Mouse (Mus musculus) heart, postnatal 36 days (tissue): Measurements from ENCODE around the gene Ptrh1. TPM values are rescaled to one million over a fixed set of nuclear protein-coding genes. Genes with fewer than 3 reads are reported as not detected.

ENCODE experiments used
- DNase-seq, 2 experiments: peaks; one replicate each; pipeline ENCODE4 v3.0.0; 2021 to 2022
- intact Hi-C: fragments of 180-260 bp; cut with DNase I; formaldehyde crosslinking; loops from one replicate; pipeline ENCODE4 v1.15.1; 2025
- total RNA-seq, 2 experiments: library from RNA; stranded (reverse); gene quantifications; 2 replicates each; pipeline ENCODE4 v1.2.3; 2021

Gene Ptrh1
- total RNA-seq, 2 experiments from 2014 or later = 3.7 to 3.8 TPM

- DNase-seq = no peak
- intact Hi-C loops = no loop called here
Measured at GRCm38 (mm10) chr2:32787176-32787575, 11.6 kb downstream of the Ptrh1 start.

- intact Hi-C loops = no loop called here
- DNase-seq = no peak
Measured at GRCm38 (mm10) chr2:32788581-32788980, 13.0 kb downstream of the Ptrh1 start.

- DNase-seq = peak; percentile 62 to 64
- intact Hi-C loops = no loop called here
Measured at GRCm38 (mm10) chr2:32791297-32791696, 15.7 kb downstream of the Ptrh1 start.

DNA sequence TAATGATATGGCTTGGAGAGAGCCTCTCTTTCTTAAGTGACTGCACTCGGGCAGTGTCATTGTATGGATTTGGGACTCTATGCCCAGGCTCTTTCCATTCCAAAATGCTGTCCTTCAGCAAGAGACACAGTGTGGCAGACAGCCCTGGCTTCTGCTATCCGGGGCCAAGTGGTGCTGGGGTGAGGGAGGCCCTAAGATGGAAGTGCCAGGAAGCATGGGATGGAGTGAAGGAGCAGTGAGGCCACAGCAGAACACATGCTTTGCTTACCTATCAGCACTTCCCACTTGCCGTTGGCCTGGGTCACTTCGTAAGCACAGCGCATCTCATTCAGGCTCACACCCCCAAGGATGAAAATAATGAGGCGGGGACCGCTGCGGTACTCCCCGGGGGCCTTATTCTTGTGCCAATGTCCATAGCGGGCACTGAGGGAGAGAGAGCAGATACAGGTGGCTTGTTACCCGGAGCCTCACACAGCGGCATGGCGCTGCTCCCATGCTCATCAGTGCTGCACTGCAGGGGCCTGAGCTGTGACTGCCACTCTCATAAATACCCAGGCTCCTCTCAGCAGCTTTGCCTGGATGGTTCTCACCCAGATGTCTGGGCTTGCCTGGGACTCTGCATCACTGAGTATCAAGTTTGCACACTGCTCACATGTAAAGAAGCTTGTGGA is 20.3 kb downstream of the Ptrh1 start:
- intact Hi-C loops = no loop called here

DNA sequence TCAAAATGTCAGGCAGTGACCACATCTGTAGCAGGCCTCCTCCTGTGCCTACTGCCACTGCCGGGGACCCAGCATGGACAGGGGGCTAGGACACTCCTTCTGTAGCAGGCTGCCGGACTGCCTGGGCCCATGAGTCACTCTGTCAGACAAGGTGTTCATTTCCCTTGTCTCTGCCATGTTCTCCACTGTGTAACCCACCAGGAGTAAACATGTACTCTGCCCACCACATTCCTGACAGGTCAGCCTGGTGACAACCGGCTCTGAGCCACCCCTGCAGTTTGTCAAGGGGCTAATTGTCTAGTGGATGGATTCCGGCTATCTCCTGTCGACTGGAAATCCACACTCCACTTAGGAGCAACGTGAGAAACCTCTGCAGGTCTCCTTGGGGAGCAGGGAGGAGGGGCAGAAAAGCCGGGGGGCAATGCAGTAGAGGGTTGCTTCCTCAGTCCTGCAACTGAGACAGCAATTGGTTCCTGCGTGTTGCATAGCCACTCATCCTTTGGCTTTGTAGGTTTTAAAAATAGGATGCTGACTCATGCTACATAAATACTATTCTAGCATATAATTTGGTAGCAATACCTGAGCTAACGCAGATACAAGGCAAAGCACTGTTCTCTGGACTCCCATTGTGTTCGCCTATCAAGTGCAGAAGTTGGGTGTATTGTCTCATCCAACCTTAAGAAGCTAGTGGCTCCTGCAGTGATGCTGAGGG is 22.8 kb downstream of the Ptrh1 start:
- intact Hi-C loops = no loop called here
- DNase-seq = no peak

More for the DNA sequence above, 20.3 kb downstream of the Ptrh1 start:
- DNase-seq = no peak

GRCm38 (mm10) chr2:32808816-32809566 is 33.4 kb downstream of the Ptrh1 start:
- intact Hi-C loops = no loop called here

GRCm38 (mm10) chr2:32811959-32812358 is 36.4 kb downstream of the Ptrh1 start:
- no peak for DNase-seq
- intact Hi-C loops = no loop called here

More at GRCm38 (mm10) chr2:32808816-32809566, 33.4 kb downstream of the Ptrh1 start:
- no peak for DNase-seq

- no peak for DNase-seq
- intact Hi-C loops = no loop called here
Measured at GRCm38 (mm10) chr2:32816497-32816896, 40.9 kb downstream of the Ptrh1 start.

- intact Hi-C loops = no loop called here
- no peak for DNase-seq
Measured at GRCm38 (mm10) chr2:32816946-32817581, 41.5 kb downstream of the Ptrh1 start.

DNA sequence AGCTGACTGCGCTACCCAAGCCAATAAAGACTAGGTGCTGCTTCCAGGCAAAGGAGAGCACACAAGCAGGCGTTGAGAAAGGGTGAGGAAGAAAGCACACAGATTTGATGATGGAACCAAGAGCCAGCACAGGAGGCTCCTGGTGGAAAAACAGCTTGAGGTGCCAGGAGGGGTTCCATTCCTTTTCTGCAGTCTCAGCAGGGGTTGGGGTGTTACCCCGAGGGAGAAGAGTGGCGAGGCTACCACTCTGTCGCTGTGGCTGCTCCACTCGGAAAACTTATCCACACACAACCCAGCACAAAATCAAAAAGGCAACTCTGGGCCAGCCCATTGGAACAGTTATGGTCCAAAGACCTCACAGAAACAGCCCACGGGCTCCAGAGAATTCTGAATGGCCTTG is 42.0 kb downstream of the Ptrh1 start:
- intact Hi-C loops = no loop called here
- no peak for DNase-seq

DNA sequence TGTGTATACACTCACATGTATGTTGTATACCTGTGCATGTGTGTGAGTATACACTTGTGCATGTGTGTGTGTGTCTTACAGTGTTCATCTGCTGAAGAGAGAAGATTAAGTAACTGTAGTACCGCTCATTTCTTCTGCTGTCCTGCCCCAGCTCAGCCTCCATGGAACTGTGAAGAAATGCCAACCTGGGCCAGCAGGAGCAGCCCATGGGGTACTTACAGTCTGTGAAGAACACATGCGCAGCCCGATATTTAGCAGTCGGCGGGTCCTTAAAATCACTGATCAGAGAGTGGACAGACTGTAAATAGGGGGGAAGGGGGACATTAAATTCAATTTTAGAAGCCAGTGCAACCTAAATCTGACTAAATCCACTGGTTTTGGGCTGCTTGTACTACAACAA is 42.6 kb downstream of the Ptrh1 start:
- intact Hi-C loops = no loop called here
- DNase-seq = no peak

DNA sequence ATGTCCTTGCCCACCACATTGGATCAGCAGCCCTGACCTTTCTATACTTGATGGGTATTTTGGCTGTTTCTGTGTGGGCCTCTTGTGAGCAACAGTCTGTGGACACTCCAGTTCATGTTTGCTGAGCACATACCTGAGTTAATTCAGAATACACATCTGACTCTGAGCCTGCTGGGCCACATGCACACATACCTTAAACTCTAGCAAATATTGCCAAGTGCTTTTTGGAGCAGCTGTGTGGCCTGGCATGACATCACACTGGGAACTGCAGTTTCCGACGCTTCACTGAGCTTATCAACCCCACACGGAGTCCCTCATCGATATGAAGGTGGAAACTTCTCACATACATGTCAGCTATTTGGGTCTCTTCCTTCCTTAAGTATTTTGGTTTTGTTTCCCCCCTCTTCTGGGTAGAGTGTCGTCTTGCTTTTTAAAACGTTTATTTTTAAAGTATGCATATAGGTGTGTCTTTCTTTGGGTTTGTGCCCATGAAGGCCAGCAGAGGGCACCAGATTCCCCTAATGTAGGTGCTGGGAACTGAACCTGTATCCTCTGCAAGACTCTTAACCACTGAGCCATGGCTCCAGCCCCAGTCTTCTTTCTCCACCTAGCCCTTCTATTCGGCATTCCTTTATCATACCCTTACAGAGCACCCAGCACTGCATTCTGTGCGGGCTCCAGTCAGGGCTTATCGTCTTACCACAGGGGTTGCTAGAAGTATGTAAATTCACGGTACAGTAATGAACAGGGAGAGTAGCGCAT is 45.6 kb downstream of the Ptrh1 start:
- intact Hi-C loops = loop anchor here (1.0 kb wide), 1 partner anchor 33 kb away; no protein-coding TSS in a partner anchor
- DNase-seq = peak; percentile 44 to 61

- intact Hi-C loops = no loop called here
- DNase-seq = no peak
Measured at GRCm38 (mm10) chr2:32822643-32823042, 47.1 kb downstream of the Ptrh1 start.

- no peak for DNase-seq
- intact Hi-C loops = no loop called here
Measured at GRCm38 (mm10) chr2:32823153-32823552, 47.6 kb downstream of the Ptrh1 start.

DNA sequence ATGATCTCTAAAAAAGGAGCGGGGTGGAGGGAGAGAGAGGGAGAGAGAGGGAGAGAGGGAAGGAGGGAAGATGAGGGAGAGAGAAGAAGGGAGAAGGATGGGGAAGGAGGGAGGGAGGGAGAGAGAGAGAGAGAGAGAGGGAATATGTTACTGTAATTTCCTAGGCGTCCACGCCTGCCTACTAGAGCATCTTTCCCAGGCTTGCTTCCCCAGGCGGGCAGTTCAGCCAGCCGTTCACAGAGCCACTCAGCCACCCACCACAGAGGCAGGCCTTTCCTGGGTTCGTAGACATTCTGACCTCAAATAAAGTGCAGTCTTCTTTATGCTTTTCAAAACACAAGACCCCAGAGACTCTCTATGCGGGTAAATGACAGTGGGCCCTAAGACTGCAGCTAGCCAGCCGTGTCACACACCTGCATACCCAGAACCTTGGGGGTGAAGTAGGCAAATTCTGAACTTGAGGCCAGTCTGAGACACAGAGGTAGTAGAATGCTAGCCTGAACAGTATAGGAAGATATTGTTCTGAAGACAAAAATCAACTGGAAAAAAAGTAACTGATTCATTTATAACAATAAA is 48.1 kb downstream of the Ptrh1 start:
- intact Hi-C loops = no loop called here
- no peak for DNase-seq

DNA sequence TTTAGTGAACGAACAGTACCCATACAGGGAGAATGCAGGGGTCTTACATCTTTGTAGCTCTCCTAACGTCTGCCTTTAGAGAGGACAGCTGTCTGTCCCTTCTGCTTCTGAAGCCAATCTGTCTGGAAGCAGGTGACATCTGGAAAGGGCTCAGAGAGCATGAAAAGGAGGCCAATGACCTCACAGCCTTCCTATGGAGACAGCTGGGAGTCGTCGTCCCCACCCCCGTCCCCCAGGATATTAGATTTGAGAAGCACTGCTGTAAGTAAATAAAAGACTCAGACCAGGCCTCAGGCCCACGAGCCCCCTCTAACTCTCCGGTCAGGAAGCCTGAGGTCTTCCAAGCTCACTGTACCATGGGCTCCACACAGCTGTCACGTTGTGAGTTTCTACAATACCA is 48.6 kb downstream of the Ptrh1 start:
- intact Hi-C loops = no loop called here
- no peak for DNase-seq

DNA sequence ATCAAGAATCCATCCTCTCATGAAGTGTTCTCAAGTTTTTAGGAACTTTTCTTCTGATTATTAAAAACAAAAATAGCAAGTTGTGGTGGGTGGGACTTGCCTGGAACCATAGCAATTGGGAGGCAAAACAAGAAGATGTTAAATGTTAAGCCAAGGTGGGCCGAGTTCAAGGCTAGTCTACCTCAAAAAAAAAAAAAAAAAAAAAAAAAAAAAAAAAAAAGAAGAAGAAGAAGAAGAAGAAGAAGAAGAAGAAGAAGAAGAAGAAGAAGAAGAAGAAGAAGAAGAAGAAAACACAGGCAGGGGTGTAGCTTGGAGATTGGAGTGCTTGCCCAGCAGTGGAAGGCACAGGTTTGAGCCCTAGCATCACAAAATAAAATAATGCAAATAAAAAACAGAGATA is 49.2 kb downstream of the Ptrh1 start:
- DNase-seq = no peak
- intact Hi-C loops = no loop called here

DNA sequence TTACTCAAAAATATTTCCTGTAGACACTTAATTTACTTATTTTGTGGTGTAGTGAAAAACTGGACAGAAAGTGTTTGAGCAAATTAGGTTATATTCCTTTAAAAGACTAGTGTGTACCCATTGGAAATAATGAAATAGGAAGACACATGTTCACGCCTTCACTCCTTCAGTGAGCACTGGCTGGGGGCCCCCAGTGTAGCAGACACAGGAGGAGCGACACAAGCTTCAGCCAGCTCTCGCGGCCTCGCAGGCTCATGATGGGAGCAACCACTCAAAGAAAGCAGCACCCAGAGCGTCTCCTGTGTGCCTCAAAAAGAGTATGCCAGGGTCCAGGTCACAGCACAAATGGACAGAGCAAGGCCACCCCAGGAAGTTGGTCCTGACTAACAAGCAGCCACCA is 50.2 kb downstream of the Ptrh1 start:
- no peak for DNase-seq
- intact Hi-C loops = no loop called here
